Mouse (Mus musculus) urinary bladder, postnatal 36 days (tissue): ENCODE results near the gene Uri1.

Experiments
- DNase-seq, 2 experiments: peaks; one replicate each; pipeline ENCODE4 v3.0.0; 2022; ENCODE audit warnings: low spot score in 2 of 2, mixed read lengths in 1 of 2

Gene Uri1

GRCm38 (mm10) chr7:37921681-37922430 is 101.5 kb downstream of the Uri1 start:
- DNase-seq, result no peak

- DNase-seq, result no peak
Measured at GRCm38 (mm10) chr7:37918926-37919325, 104.4 kb downstream of the Uri1 start.

GRCm38 (mm10) chr7:37916762-37917439 is 106.5 kb downstream of the Uri1 start:
- no peak for DNase-seq

GRCm38 (mm10) chr7:37911802-37912122 is 111.6 kb downstream of the Uri1 start:
- no peak for DNase-seq

GRCm38 (mm10) chr7:37911114-37911801 is 112.1 kb downstream of the Uri1 start:
- no peak for DNase-seq

GRCm38 (mm10) chr7:37910161-37910560 is 113.2 kb downstream of the Uri1 start:
- no peak for DNase-seq
